Mouse (Mus musculus): Measurements from ENCODE around the gene Olfr1185-ps1.
"Not testable (repeated sequence)": the region's sequence is repeated elsewhere in the genome, so short reads cannot be mapped to it uniquely, and the experiment has no call there.

Olfr1185-ps1 gene

DNA sequence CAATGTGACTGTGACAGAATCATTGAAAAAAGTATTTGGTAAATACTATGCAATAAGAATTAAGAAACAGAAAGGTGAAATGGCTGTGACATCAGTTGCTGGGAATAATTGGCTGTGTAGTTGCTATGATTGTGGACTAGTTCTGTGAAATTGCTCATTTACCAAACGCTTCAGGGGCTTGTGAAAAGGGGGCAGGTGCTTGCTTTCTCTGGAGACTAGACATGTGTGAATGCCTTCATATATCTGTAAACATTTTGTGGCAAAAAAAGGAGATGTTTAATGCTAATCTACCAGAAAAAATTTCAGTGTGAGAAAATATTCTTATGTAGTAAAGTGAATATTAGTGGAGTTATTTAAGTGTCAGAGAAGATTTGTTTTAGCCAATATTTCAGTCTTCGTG lies at the start of gene Olfr1185-ps1:
Gene Olfr1185-ps1 (plus strand): TSS at position 301 of the 400 bp plus-strand sequence.
- DNase-seq (ENCODE audit: extremely low read depth, low read depth, low spot score) = no peak

DNA sequence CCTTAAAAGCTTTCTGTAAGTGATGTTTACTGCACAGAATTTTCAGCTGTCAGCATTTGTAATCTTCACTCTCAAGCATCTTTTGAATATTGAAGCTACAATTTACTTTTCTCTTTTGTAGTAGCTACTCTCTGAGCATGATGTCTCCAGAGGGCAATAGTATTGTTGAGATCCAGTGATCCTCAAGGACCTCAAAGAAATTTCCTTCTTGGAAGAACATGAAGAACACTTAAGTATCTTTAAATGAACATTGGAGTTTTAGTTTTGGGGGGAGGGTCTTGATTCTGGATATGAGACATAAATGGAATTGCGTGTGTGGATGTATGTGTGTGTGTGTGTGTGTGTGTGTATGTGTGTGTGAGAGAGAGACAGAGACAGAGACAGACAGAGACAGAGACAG lies 44.1 kb upstream of the Olfr1185-ps1 start, which contains the start of gene Gm13757:
Gene Gm13757 (minus strand): TSS at position 101 of the 400 bp plus-strand sequence.
- DNase-seq (ENCODE audit: extremely low read depth, low read depth, low spot score) = no peak

DNA sequence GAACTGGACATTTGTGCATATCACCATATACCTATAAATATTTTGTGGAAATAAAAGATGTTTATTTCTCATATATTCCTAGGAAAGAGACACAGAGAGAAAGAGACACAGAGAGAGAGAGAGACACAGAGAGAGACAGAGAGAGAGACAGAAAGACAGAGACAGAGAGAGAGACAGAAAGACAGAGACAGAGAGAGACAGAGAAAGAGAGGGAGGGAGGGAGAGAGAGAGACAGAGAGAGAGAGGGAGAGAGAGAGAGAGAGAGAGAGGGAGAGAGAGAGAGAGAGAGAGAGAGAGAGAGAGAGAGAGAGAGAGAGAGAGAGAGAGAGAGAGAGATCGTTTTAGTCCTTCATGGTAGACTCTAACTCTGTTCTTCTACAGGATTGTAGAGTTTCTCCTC lies 38.6 kb upstream of the Olfr1185-ps1 start, which contains the start of gene Olfr1183:
Gene Olfr1183 (plus strand): TSS at position 301 of the 400 bp plus-strand sequence.
- DNase-seq (ENCODE audit: extremely low read depth, low read depth, low spot score) = not testable (repeated sequence)

DNA sequence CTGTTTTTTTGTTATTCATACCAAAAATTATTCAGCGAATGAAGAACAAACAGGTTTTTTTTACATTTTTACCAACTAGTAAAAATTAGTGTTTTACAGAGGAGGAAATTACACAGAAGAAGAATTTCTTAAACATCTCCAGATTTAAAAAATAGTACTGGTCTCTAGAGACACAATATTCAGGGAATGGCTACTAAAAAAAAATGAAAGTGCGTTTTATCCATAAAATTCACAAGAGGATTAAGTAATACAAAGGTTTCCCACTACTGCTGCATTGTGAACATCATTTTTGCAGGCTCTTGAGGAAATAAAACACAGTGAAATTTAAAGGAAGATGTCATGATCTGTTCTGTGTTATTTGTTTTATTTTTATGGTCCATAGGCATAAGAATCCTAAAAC lies 9.8 kb upstream of the Olfr1185-ps1 start, which contains the start of gene Olfr1184:
Gene Olfr1184 (plus strand): TSS at position 301 of the 400 bp plus-strand sequence.
- DNase-seq (ENCODE audit: extremely low read depth, low read depth, low spot score) = no peak

DNA sequence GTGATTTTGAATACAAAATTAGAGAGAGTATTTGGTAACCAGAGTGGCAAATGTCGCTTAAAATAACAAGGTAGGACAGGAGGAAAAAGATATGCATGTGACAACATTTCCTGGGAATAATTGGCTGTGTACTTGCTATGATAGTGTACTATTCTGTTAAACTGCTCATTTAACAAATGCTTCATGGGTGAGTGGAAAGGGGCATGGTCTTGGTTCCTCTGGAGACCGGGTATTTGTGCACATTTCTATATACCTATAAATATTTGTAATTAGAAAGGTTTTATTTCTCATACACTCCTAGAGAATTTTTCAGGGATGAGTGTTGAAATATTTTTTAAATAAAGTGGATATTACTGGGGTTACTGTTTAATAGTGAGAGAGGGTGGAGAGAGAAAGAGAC lies 25.1 kb downstream of the Olfr1185-ps1 start, which contains the start of gene Olfr1186:
Gene Olfr1186 (plus strand): TSS at position 301 of the 400 bp plus-strand sequence.
- DNase-seq (ENCODE audit: extremely low read depth, low read depth, low spot score) = no peak

DNA sequence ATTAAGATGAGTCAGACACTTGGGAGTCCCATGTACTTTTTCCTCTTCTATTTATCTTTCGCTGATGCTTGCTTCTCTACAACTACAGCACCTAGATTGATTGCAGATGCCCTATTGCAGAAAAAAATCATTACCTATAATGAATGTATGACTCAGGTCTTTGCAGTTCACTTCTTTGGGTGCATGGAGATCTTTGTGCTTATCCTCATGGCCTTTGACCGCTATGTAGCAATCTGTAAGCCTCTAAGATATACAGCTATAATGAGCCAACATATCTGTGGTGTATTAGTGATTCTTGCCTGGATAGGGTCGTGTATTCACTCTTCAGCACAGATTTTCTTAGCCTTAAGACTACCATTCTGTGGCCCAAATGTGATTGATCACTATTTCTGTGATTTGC lies 32.6 kb downstream of the Olfr1185-ps1 start:
- DNase-seq (ENCODE audit: extremely low read depth, low read depth, low spot score) = no peak
